Comparison of ENCODE assay signal across 8 mouse cellular contexts in the genomic region with DNA sequence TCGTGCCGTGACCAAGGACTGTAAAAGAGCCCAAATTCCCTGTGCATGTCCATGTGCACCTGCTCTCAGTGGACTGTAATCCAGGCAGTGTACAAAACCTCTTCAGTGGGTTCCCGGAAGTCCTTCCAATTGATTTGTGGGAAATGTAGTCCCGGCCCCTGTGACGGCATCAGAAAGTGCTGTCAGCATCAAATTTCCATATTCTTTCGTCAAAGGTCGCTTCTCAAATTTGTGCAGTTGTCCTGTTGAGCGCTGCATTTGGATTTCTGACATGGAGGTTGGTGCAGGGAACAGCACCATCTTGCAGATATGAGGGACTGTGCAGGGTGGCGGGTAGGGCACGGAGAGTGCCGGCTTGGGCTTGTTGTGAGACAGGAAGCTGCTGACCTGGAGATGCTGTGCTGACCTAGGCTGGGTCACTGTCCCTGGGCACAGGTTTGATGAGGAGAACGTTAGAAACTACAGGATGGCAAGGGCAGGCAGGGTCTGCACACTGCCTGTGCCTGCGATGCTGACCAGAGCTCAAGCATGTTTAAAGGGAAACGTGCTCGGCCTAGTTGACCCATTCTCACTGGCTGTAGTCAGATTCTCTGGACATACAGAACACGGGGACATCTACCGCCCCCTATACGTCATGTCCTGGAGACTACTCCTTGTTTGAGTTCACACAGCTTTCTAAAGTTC. TPM values are rescaled to one million over a fixed set of nuclear protein-coding genes. Genes with fewer than 3 reads are reported as not detected.
DNase-seq lines count a peak whose midpoint lies in the region; ATAC-seq and TF ChIP-seq lines count a peak whose summit lies in the region.

No protein-coding gene starts in this region.

- no peaks in the 10 kb centered on the region for H3K4me1 ChIP-seq in E14TG2a.4 (replicated peaks; ENCODE audit: low read depth, low read length)
- peaks cover 8% of the 10 kb centered on the region for H3K4me1 ChIP-seq in forebrain, embryonic 12.5 days
- H3K4me1 ChIP-seq in liver, postnatal 0 days (ENCODE audit: insufficient read depth) = 0 out of 2 replicates have a peak, but pooled peaks cover 3% of the 10 kb centered on the region
- no peaks in the 10 kb centered on the region; the same call in 1 of the 2 replicates for H3K4me1 ChIP-seq in neural tube, embryonic 14.5 days (ENCODE audit: control insufficient read depth, insufficient read depth, low read length)

- H3K4me2 ChIP-seq in forebrain, embryonic 12.5 days = peak overlapping the region; percentile 74
- peak overlapping the region; percentile 83 for H3K4me2 ChIP-seq in liver, postnatal 0 days (ENCODE audit: low read depth, low read length)
- H3K4me2 ChIP-seq in neural tube, embryonic 14.5 days (ENCODE audit: low read depth, low read length) = peak overlapping the region; percentile 81

- 2% methylated on average over 18 of the region's 18 CpGs for WGBS in forebrain, embryonic 12.5 days
- WGBS in large intestine, adult 2 months = 1% methylated on average over 18 of the region's 18 CpGs
- 1% methylated on average over 18 of the region's 18 CpGs for WGBS in liver, postnatal 0 days (ENCODE audit: insufficient replicate concordance)
- WGBS in neural tube, embryonic 14.5 days = 1% methylated on average over 18 of the region's 18 CpGs

- no peak for TF ChIP-seq EP300 in liver, postnatal 0 days (IDR thresholded peaks at IDR 0.05; ENCODE audit: low read depth)

- peak; percentile 62 for DNase-seq in c-Kit-positive CD71-positive TER-119-positive erythroid progenitor cells, embryonic 14.5 days (ENCODE audit: low spot score)
- peak; percentile 86 to 89 for DNase-seq in heart, postnatal 10 days
- peak; percentile 70 for DNase-seq in large intestine, adult 2 months (ENCODE audit: low read depth, low spot score)
- peak; percentile 82 for DNase-seq in liver, postnatal 0 days
- DNase-seq in testis, postnatal 10 days (ENCODE audit: low spot score) = peak; percentile 82

- H3K9me3 ChIP-seq in E14TG2a.4 (ENCODE audit: low read length) = no peaks in the 10 kb centered on the region
- no peaks in the 10 kb centered on the region for H3K9me3 ChIP-seq in forebrain, embryonic 12.5 days
- H3K9me3 ChIP-seq in liver, postnatal 0 days (ENCODE audit: low read length) = no peaks in the 10 kb centered on the region
- no peaks in the 10 kb centered on the region for H3K9me3 ChIP-seq in neural tube, embryonic 14.5 days (ENCODE audit: control insufficient read depth, low read length)

- 0 out of 2 replicates have a peak, but pooled peaks have one; percentile 2 for TF ChIP-seq CTCF in E14TG2a.4 (conservative IDR thresholded peaks at IDR 0.05; ENCODE audit: low read length)
- peak; percentile 50 for TF ChIP-seq CTCF in liver, postnatal 0 days (IDR thresholded peaks at IDR 0.05; ENCODE audit: low read depth)

- no peaks in the 10 kb centered on the region for H3K36me3 ChIP-seq in E14TG2a.4 (ENCODE audit: insufficient read depth, low read length)
- H3K36me3 ChIP-seq in forebrain, embryonic 12.5 days (replicated peaks) = no peaks in the 10 kb centered on the region
- no peaks in the 10 kb centered on the region for H3K36me3 ChIP-seq in liver, postnatal 0 days (replicated peaks; ENCODE audit: insufficient read depth, low read length)
- no peaks in the 10 kb centered on the region for H3K36me3 ChIP-seq in neural tube, embryonic 14.5 days (ENCODE audit: control insufficient read depth, insufficient read depth, low read length)

- H3K4me3 ChIP-seq in E14TG2a.4 (replicated peaks; ENCODE audit: low read length) = peak overlapping the region; percentile 83
- H3K4me3 ChIP-seq in forebrain, embryonic 12.5 days (replicated peaks) = peak overlapping the region; percentile 64
- peak overlapping the region; percentile 76 for H3K4me3 ChIP-seq in liver, postnatal 0 days (ENCODE audit: low read depth, low read length)
- H3K4me3 ChIP-seq in neural tube, embryonic 14.5 days (ENCODE audit: low read depth, low read length) = peak overlapping the region; percentile 72

- 0 out of 2 replicates have a peak overlapping the region, but pooled peaks have one; percentile 9 for H3K27ac ChIP-seq in forebrain, embryonic 12.5 days
- H3K27ac ChIP-seq in liver, postnatal 0 days (ENCODE audit: low read depth) = peak overlapping the region; percentile 84
- H3K27ac ChIP-seq in neural tube, embryonic 14.5 days (ENCODE audit: low read depth, low read length) = peak overlapping the region; percentile 78

- peak; percentile 97 for ATAC-seq in forebrain, embryonic 12.5 days (ENCODE audit: low FRiP score)
- peak; percentile 96 for ATAC-seq in liver, postnatal 0 days
- ATAC-seq in neural tube, embryonic 14.5 days (ENCODE audit: low read depth) = peak; percentile 98

- no peaks in the 10 kb centered on the region for H3K27me3 ChIP-seq in E14TG2a.4 (ENCODE audit: insufficient read depth, low read length)
- H3K27me3 ChIP-seq in forebrain, embryonic 12.5 days = no peaks in the 10 kb centered on the region
- H3K27me3 ChIP-seq in liver, postnatal 0 days (ENCODE audit: insufficient read depth, low read length) = no peaks in the 10 kb centered on the region
- H3K27me3 ChIP-seq in neural tube, embryonic 14.5 days (ENCODE audit: control insufficient read depth, insufficient read depth, low read length) = no peaks in the 10 kb centered on the region

- peak overlapping the region; percentile 62 for H3K9ac ChIP-seq in forebrain, embryonic 12.5 days
- peak overlapping the region; percentile 75 for H3K9ac ChIP-seq in liver, postnatal 0 days (replicated peaks)
- H3K9ac ChIP-seq in neural tube, embryonic 14.5 days (replicated peaks; ENCODE audit: low read depth, low read length) = peak overlapping the region; percentile 76

- intact Hi-C loops in heart, postnatal 10 days (cut with DNase I) = loop anchor here (2.0 to 5.0 kb wide), 3 partner anchors 19 to 179 kb away; partner anchors contain the start of genes Gm28557, Zfp457 and Zfp712

RNA-seq across cellular contexts. Expression of gene Zfp759, which starts 6.7 kb away (rescaled TPM):
- 2.2 and 2.9 TPM in 2 replicates for polyA plus RNA-seq in forebrain, embryonic 12.5 days (2016; fragmentation: Nextera tagmentation; extraction: Ambion mirVana)
- 1 to 10 TPM; 3.7 to 4.9 TPM for total RNA-seq in heart, postnatal 10 days (2021)
- 0.16 and 0.26 TPM in 2 replicates for polyA plus RNA-seq in large intestine, adult 2 months (2012; rRNA removed)
- polyA plus RNA-seq in liver, postnatal 0 days (2015; fragmentation: Nextera tagmentation; extraction: Ambion mirVana) = 0.40 and 0.56 TPM in 2 replicates
- 4.9 and 6.0 TPM in 2 replicates for polyA plus RNA-seq in neural tube, embryonic 14.5 days (2014; fragmentation: Nextera tagmentation; extraction: Ambion mirVana)

RNA-seq across cellular contexts. Expression of gene Rslcan18, which starts 12.1 kb away (rescaled TPM):
- polyA plus RNA-seq in forebrain, embryonic 12.5 days (2016; fragmentation: Nextera tagmentation; extraction: Ambion mirVana) = 0.19 and 0.23 TPM in 2 replicates
- under 1 TPM; 0.19 to 0.27 TPM for total RNA-seq in heart, postnatal 10 days (2021)
- polyA plus RNA-seq in large intestine, adult 2 months (2012; rRNA removed) = 0.09 and 0.19 TPM in 2 replicates
- 0.13 and 0.18 TPM in 2 replicates for polyA plus RNA-seq in liver, postnatal 0 days (2015; fragmentation: Nextera tagmentation; extraction: Ambion mirVana)
- 0.09 and 0.19 TPM in 2 replicates for polyA plus RNA-seq in neural tube, embryonic 14.5 days (2014; fragmentation: Nextera tagmentation; extraction: Ambion mirVana)

RNA-seq across cellular contexts. Expression of gene Gm28557, which starts 19.8 kb away (rescaled TPM):
- polyA plus RNA-seq in forebrain, embryonic 12.5 days (2016; fragmentation: Nextera tagmentation; extraction: Ambion mirVana) = 2.3 and 2.4 TPM in 2 replicates
- 1 to 10 TPM in 1 of 2 experiments, under 1 TPM in 1; 0.96 to 1.8 TPM for total RNA-seq in heart, postnatal 10 days (2021)
- polyA plus RNA-seq in large intestine, adult 2 months (2012; rRNA removed) = 2.8 and 3.4 TPM in 2 replicates
- polyA plus RNA-seq in liver, postnatal 0 days (2015; fragmentation: Nextera tagmentation; extraction: Ambion mirVana) = 1.4 and 2.2 TPM in 2 replicates
- polyA plus RNA-seq in neural tube, embryonic 14.5 days (2014; fragmentation: Nextera tagmentation; extraction: Ambion mirVana) = 1.2 and 2.3 TPM in 2 replicates

RNA-seq across cellular contexts. Expression of gene Zfp708, which starts 30.4 kb away (rescaled TPM):
- 9.4 and 10.0 TPM in 2 replicates for polyA plus RNA-seq in forebrain, embryonic 12.5 days (2016; fragmentation: Nextera tagmentation; extraction: Ambion mirVana)
- total RNA-seq in heart, postnatal 10 days (2021) = 1 to 10 TPM; 1.1 to 1.9 TPM
- polyA plus RNA-seq in large intestine, adult 2 months (2012; rRNA removed) = not detected in 2 replicates
- 0.66 and 0.78 TPM in 2 replicates for polyA plus RNA-seq in liver, postnatal 0 days (2015; fragmentation: Nextera tagmentation; extraction: Ambion mirVana)
- polyA plus RNA-seq in neural tube, embryonic 14.5 days (2014; fragmentation: Nextera tagmentation; extraction: Ambion mirVana) = 9.9 and 10.2 TPM in 2 replicates

RNA-seq across cellular contexts. Expression of gene Rsl1, which starts 44.8 kb away (rescaled TPM):
- polyA plus RNA-seq in forebrain, embryonic 12.5 days (2016; fragmentation: Nextera tagmentation; extraction: Ambion mirVana) = 4.4 and 5.1 TPM in 2 replicates
- 1 to 10 TPM; 3.3 to 4.7 TPM for total RNA-seq in heart, postnatal 10 days (2021)
- polyA plus RNA-seq in large intestine, adult 2 months (2012; rRNA removed) = 1.4 and 1.7 TPM in 2 replicates
- polyA plus RNA-seq in liver, postnatal 0 days (2015; fragmentation: Nextera tagmentation; extraction: Ambion mirVana) = 2.0 and 2.1 TPM in 2 replicates
- 4.5 and 5.2 TPM in 2 replicates for polyA plus RNA-seq in neural tube, embryonic 14.5 days (2014; fragmentation: Nextera tagmentation; extraction: Ambion mirVana)

Comparison
In these comparisons a context has a peak if more than half of its experiments do, and no peak if none do; other contexts are left out.
1. Peak in every context shown above with its lines: DNase-seq, ATAC-seq, H3K4me3 ChIP-seq and H3K27ac ChIP-seq.
2. H3K27ac ChIP-seq: peak in every context shown above with its lines; median percentile 84 in liver, postnatal 0 days; 78 in neural tube, embryonic 14.5 days; 9 in forebrain, embryonic 12.5 days.